ENCODE assay signal across 9 mouse cellular contexts in genomic region chr10:23777288-23777945, GRCm38 (mm10). TPM values are rescaled to one million over a fixed set of nuclear protein-coding genes. Genes with fewer than 3 reads are reported as not detected.
A peak's percentile ranks its signal among the peaks of the same experiment; 100 is the strongest.
DNase-seq lines count a peak whose midpoint lies in the region; ATAC-seq and TF ChIP-seq lines count a peak whose summit lies in the region.
"Had no signal": no experiment of that assay in that cellular context is flagged by ENCODE, and none has a peak within 500 bp of the region (broad histone marks: within the 10 kb centered on the region; RNA-seq: fewer than 3 reads in every experiment).

No protein-coding gene starts in this region.

- H3K27me3 ChIP-seq in hindbrain, embryonic 13.5 days: no peaks in the 10 kb centered on the region
- H3K27me3 ChIP-seq in hindbrain, embryonic 10.5 days (ENCODE audit: insufficient read depth, poor library complexity, severe bottlenecking): no peaks in the 10 kb centered on the region
- H3K27me3 ChIP-seq in limb, embryonic 14.5 days (ENCODE audit: control insufficient read depth, insufficient read depth, low read length): no peaks in the 10 kb centered on the region
- H3K27me3 ChIP-seq: embryonic facial prominence, embryonic 12.5 days had no signal

- no peaks in the 10 kb centered on the region for H3K9me3 ChIP-seq in hindbrain, embryonic 13.5 days
- no peaks in the 10 kb centered on the region for H3K9me3 ChIP-seq in hindbrain, embryonic 10.5 days
- no peaks in the 10 kb centered on the region for H3K9me3 ChIP-seq in limb, embryonic 14.5 days (ENCODE audit: control insufficient read depth, low read length)
- H3K9me3 ChIP-seq: embryonic facial prominence, embryonic 12.5 days had no signal

- DNase-seq in hindbrain, embryonic 10.5 days (ENCODE audit: low spot score): no peak
- peak; percentile 23 for DNase-seq in A20 (ENCODE audit: low read depth, low spot score)
- peak; percentile 66 for DNase-seq in embryo, embryonic 11 days
- peak; percentile 80 for DNase-seq in limb, embryonic 14.5 days (ENCODE audit: low spot score)
- no peak for DNase-seq in gastrocnemius, adult 8-10 months (ENCODE audit: low spot score in 2 of 2)
- DNase-seq in urinary bladder, postnatal 25 days (ENCODE audit: low spot score): no peak
- DNase-seq in thymus, postnatal 25 days: no peak

- H3K4me2 ChIP-seq in hindbrain, embryonic 13.5 days: no peak overlapping the region
- H3K4me2 ChIP-seq in limb, embryonic 14.5 days (replicated peaks; ENCODE audit: low read depth, low read length, severe bottlenecking): no peak overlapping the region
- H3K4me2 ChIP-seq: embryonic facial prominence, embryonic 12.5 days had no signal

- H3K4me1 ChIP-seq in hindbrain, embryonic 13.5 days (replicated peaks): no peaks in the 10 kb centered on the region
- H3K4me1 ChIP-seq in hindbrain, embryonic 10.5 days (replicated peaks): no peaks in the 10 kb centered on the region
- no peaks in the 10 kb centered on the region for H3K4me1 ChIP-seq in limb, embryonic 14.5 days (ENCODE audit: control insufficient read depth, insufficient read depth, low read length)
- H3K4me1 ChIP-seq: embryonic facial prominence, embryonic 12.5 days had no signal

- no peak overlapping the region for H3K9ac ChIP-seq in hindbrain, embryonic 13.5 days
- H3K9ac ChIP-seq in limb, embryonic 14.5 days (ENCODE audit: low read depth, low read length, severe bottlenecking): no peak overlapping the region
- H3K9ac ChIP-seq: embryonic facial prominence, embryonic 12.5 days had no signal

- peak; percentile 67 for ATAC-seq in hindbrain, embryonic 13.5 days (ENCODE audit: low FRiP score)
- ATAC-seq in limb, embryonic 14.5 days (ENCODE audit: low FRiP score, low read depth): peak; percentile 50; the same call in 1 of the 2 replicates

- H3K27ac ChIP-seq in hindbrain, embryonic 13.5 days: no peak overlapping the region
- H3K27ac ChIP-seq in hindbrain, embryonic 10.5 days: no peak overlapping the region
- no peak overlapping the region for H3K27ac ChIP-seq in limb, embryonic 14.5 days (replicated peaks; ENCODE audit: low read depth, low read length)
- H3K27ac ChIP-seq: embryonic facial prominence, embryonic 12.5 days had no signal

- no peak for TF ChIP-seq POLR2A in limb, embryonic 14.5 days (IDR thresholded peaks at IDR 0.05; ENCODE audit: borderline replicate concordance, extremely low read depth, insufficient read depth, insufficient read length)

- H3K4me3 ChIP-seq in hindbrain, embryonic 13.5 days: no peak overlapping the region
- no peak overlapping the region for H3K4me3 ChIP-seq in hindbrain, embryonic 10.5 days
- H3K4me3 ChIP-seq in limb, embryonic 14.5 days (replicated peaks; ENCODE audit: low read length): no peak overlapping the region
- H3K4me3 ChIP-seq: embryonic facial prominence, embryonic 12.5 days had no signal

- 35% methylated on average over 5 of the region's 5 CpGs for WGBS in hindbrain, embryonic 13.5 days
- 36% methylated on average over 5 of the region's 5 CpGs for WGBS in hindbrain, embryonic 10.5 days
- WGBS in limb, embryonic 14.5 days: 28% methylated on average over 5 of the region's 5 CpGs

- peaks cover 18% of the 10 kb centered on the region for H3K36me3 ChIP-seq in hindbrain, embryonic 13.5 days
- peaks cover 25% of the 10 kb centered on the region; the same call in 1 of the 2 replicates for H3K36me3 ChIP-seq in hindbrain, embryonic 10.5 days
- H3K36me3 ChIP-seq in limb, embryonic 14.5 days (ENCODE audit: control insufficient read depth, insufficient read depth, low read length): peaks cover 19% of the 10 kb centered on the region; the same call in 1 of the 2 replicates

RNA-seq across cellular contexts. Expression of gene Rps12, which starts 9.7 kb away (rescaled TPM):
- polyA plus RNA-seq in hindbrain, embryonic 13.5 days (2015; fragmentation: Nextera tagmentation; extraction: Ambion mirVana): 110 and 124 TPM in 2 replicates
- polyA plus RNA-seq in hindbrain, embryonic 10.5 days (2016; fragmentation: Nextera tagmentation; extraction: Ambion mirVana): 124 and 145 TPM in 2 replicates
- 5,532 and 5,668 TPM in 2 replicates for polyA plus RNA-seq in limb, embryonic 14.5 days (2012; rRNA removed)
- 252 and 266 TPM in 2 replicates for polyA plus RNA-seq in limb, embryonic 14.5 days (2014; fragmentation: Nextera tagmentation; extraction: Ambion mirVana)
- 100 to 1,000 TPM; 127 to 219 (median 169) TPM for total RNA-seq in gastrocnemius, adult 8-10 months (2022)

RNA-seq across cellular contexts. Expression of gene Slc18b1, which starts 19.4 kb away (rescaled TPM):
- polyA plus RNA-seq in hindbrain, embryonic 13.5 days (2015; fragmentation: Nextera tagmentation; extraction: Ambion mirVana): 22.0 and 22.2 TPM in 2 replicates
- polyA plus RNA-seq in hindbrain, embryonic 10.5 days (2016; fragmentation: Nextera tagmentation; extraction: Ambion mirVana): 11.4 and 12.9 TPM in 2 replicates
- polyA plus RNA-seq in limb, embryonic 14.5 days (2012; rRNA removed): 23.8 and 27.8 TPM in 2 replicates
- polyA plus RNA-seq in limb, embryonic 14.5 days (2014; fragmentation: Nextera tagmentation; extraction: Ambion mirVana): 16.1 and 22.4 TPM in 2 replicates
- total RNA-seq in gastrocnemius, adult 8-10 months (2022): 1 to 10 TPM; 4.6 to 8.3 (median 6.0) TPM

Comparison
In these comparisons a context has a peak if more than half of its experiments do, and no peak if none do; other contexts are left out.
1. DNase-seq: peak in A20 (single experiment), embryo, embryonic 11 days (single experiment) and limb, embryonic 14.5 days (single experiment); none in hindbrain, embryonic 10.5 days (single experiment), gastrocnemius, adult 8-10 months (0 of 2), urinary bladder, postnatal 25 days (single experiment) and thymus, postnatal 25 days (single experiment).